Mouse (Mus musculus) retina, postnatal 1 day (tissue): ENCODE data around the gene Wls.

Experiments used
- DNase-seq: peaks from one replicate; pipeline ENCODE4 v3.0.0-alpha.2; 2012

Wls gene

DNA sequence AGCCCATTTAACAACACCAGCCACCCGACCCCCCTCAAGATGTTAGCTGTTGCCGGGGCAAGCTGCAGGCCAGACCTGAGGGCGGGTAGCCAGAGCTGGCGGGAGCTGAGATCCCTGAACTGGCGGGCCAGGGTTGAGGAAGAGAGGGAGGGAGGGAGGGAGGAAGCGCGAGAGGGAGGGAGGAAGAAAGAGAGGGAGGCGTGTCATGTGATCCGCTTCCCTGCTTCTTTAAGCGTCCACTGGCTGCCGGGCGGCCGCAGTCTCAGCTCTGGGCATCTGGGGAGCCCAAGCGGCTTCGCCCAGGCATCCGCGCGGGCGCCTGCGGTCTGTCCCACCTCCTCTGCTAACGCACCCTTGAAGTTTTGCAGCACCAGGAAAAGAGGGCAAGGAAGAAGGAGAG, at the start of gene Wls:
Wls (plus strand) TSS at position 192 of the 400 bp plus-strand sequence.
- peak; percentile 68 for DNase-seq

DNA sequence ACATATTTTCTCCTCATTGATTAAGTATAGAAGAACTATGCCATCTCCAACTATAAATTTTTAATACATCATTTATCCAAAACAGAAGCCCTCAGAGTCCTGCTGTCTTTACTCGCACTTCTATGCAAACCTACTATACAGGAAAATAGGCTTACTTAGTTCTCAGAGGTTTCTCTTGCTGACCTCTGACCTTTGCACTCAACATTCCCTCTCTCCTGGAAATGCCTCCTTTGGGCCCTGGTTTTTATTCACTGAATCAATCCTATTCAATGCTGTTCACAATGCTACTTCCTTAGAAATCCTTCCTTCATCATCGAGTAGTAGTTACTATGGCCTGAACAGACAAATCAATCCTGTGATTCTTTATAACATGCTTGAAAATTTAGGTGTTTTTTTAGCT, 49.7 kb upstream of the Wls start:
- DNase-seq: no peak

DNA sequence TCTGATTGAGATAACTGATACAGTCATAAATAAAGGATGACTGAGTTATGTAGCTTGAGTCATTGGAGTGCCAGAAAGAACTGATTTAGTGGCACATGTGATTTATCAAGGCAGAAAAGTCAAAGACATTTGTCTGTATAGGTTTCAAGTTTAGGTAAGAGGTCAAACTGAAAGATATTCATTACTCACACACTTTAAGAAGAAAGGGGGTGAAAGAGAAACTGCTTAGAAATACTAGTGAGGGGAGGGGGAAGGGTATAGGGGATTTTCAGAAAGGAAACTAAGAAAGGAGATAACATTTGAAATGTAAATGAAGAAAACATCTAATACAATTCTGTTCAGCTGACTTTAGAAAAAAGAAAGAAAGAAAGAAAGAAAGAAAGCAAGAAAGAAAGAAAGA, 7.9 kb upstream of the Wls start:
- no peak for DNase-seq

DNA sequence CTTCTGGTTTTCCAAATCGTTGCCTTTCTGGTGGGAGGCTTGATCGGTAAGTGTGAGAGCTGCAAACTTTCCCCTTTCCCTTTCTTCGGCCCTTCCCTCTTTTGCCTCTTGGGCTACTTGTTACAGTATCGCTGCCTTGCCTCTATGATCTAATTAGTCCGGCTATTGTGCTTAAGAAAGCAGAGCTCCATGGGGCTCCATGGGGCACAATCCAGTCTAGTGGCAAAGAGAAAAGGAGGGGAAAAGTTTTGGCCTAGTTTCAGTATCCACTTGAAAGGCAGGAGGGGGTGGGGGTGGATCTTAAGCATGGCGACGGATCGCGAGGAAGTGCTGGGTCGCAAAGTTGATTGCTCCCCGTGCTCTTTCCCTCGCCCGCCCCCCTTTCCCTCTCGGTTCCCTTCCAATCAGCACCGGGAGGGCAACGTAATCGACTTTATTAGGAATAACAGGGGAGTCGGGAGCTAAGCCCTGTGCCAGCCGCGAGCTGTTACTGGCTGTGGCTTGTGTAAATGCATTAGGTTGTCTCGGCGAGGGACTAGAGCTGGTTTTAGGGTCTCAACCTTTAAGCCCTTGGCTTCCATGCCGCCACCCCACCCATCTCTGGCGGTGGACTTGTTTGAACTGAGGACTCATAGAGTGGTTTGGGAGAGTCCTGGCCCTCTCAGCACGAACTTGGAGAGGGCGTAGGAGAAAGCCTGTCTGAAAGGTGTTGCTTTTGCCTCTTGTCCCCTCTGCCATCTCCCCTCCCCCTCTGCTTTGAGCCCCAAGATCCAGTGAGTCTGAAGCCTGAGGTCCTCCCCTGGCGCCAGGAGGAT, 737 bp downstream of the Wls start:
- DNase-seq: peak; percentile 75

DNA sequence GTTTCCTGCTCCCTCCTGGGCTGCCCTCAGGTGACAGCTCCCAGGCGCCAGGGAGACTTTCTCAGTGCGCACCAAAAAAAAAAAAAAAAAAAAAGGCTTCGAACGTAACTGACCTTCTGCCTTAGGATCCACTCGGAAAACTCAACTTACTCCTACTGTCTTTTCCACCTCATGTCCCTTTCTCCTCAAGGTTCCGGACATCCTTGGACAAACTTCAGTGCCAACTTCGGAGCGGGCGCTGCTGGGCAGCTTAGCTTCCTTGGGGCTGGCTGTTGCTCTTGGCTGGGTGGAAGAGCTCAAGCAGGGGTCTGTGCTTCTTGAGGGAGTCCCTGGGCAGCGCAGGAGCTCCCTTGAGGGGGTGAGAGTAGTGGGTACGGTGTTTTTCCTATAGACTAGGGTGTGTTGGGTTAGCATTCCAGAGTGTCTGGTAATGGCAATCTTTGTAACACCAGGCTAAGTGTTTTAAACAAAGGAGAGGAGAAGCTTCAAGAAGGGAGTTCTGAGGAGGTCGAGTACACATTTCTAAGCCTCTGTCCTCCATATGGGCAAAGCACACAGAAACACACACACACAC, 1.4 kb downstream of the Wls start:
- peak; percentile 10 for DNase-seq

DNA sequence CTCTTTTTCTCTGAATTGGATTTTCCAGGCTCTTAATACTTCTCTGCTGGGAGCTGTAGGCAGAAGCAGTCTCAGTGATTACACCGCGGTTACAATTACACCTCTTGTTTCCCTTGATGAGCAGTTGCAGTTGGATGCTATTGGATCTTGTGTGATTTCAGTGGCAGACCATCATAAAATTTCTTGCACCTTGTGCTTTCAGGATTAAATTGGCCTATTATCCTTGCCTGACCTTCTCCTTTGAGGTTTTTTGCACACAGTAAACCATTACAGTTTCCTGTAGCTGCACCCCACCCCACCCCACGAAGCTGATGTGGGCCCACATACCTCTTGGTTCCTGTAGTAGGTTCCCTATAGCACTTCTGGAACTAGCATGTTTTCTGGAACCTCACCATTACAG, 2.0 kb downstream of the Wls start:
- DNase-seq: peak; percentile 6

DNA sequence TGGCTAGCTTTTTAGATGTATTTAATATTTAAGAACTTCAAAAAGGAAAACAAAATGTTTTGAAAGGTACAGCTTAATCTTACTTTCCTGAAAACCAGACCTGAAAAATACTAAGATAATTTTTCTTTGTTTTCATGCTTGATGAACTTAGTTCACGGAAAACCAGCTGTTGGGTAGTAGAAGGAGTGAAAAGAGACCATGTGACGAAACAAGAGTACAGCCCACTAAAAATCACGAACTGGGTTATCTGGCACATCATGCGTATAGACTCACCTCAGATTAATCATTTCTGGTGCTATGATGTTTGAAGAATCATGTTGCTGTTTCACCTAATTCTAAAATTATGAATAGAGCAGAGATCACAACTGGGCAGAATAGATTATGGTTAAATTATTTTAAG, 3.7 kb downstream of the Wls start:
- no peak for DNase-seq

DNA sequence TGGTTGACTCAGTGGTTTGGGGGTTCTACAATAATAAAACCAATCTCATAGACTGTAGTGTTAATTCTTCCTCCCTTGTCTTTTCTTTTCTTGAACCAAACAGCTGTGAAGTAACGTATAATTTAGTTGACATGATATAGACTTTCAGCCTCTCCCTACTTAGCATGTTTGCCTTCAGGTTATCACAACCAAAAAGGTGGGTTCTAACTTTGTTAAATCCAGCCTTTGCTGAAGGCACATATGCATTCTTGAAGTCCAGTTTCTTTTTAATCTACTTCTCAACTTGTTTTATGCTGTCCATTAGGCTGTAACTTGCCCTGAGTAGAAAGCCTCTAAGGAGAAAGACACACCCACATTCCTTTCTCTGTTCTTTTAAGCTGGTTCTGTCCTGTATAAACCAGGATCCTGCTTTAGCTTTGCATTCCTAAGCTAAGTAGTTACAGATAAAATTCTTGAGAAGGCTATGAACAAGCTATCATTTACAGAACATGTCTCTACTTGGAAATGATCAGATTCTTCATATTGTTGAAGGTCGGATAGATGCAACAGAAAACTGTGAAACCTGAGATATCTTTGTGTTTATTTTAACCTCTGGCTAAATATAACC, 8.0 kb downstream of the Wls start:
- DNase-seq: no peak

DNA sequence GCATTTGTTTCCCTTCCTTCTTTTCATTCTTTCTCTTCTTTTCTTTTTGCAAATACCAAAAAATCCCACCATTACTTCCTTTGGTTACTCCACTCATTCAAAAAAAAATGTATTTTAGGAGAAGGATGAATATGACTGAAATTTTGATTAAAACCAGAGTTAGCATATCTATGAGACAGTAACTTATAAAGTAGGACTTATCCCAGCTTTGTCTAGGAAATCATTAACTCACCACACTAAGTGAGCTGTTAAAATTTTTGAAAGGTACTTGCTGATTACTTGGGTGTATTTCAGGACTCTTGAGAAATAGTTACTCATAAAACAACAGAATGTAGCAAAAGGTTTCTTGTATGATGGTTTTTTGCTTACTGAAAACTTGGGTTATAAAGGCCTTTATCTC, 8.7 kb downstream of the Wls start:
- DNase-seq: no peak

DNA sequence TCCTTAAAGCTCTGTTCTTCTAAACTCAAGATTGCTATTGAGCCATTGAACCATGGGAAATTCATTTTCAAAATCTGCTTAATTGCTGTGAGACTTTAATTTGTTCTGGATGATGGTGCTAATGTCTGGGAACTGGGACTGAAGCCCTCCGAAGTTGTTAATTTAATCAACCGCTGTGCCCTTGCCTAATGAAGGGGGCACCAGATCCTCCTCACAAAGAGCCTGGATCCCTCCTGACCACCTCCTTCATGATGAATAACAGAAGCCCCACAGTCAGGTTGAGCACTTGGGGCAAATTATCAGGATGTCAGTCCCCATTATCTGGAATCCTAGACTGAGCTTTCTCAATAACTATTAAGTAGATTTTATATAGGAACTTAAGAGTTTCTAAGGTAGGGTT, 12.0 kb downstream of the Wls start:
- DNase-seq: peak; percentile 86

DNA sequence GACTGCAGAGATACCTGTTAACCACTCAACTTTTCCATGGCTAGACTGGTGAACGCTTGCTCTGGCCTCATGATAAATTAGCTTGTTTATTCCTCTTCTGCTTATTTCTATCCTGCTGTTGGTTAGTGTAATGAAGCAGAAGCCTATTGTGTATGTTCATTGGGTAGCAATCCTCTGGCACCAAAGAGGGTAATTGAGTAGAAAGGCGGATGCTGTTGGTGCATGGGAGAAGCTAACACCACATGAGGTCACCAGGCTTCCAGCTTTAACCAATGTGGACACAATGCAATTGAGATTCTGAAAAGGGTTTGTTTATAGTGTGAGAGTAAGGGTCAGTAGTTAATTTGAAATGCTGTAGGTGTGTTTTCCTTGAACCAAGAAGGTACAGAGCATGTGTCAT, 12.5 kb downstream of the Wls start:
- DNase-seq: peak; percentile 95

DNA sequence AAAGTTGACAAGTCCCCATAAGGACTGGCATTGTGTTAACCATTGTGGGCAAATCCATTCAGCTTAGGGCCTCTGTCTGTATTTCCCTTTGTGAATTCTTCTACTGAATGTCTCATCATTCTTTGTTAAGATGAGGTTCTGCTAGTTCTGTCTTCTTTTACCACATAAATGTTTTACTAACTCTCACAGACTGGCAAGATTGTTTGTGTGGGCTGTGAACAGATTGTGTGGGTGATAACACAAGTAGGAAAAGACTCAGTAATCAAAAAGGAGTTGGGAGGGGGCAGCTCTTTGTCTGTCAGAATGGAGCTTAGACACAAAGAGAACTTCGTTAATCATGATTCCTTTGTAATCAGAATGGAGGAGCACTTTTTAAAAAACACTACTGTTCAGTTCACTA, 17.6 kb downstream of the Wls start:
- no peak for DNase-seq

DNA sequence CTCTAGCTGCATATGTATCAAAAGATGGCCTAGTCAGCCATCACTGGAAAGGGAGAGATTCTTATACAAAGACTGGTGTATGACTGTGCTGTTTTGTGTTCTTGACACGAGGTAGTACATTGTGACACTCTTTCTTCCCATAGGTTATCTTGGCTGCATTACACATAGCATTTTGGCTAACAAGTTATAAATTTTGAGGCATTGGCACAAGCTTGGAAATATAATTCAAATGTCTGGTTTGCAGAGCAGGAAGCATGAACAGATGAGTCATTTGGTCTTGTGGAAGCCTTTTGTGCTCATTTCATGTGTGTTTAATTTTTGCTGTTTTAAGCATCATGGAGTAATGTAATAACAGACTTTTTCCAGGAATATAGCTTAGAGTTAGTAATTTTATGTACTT, 26.2 kb downstream of the Wls start:
- DNase-seq: no peak

DNA sequence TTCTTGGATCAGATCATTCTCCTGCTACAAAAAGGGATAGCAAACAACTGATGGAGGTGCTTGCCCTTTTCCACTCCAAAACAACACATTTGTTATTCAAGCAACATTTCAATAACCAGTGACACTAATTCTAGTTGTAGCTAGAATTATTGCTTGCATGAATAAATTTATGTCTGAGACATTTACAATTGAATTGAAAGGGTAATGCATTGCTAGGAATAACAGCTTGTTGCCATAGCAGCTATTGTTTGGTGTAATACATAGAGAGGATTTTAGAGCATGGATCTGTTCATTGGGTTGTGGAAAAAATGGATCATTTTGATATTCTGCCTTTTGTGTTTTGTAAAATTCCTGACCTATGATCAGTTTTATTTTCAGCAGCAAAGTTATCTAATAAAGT, 39.5 kb downstream of the Wls start:
- no peak for DNase-seq

DNA sequence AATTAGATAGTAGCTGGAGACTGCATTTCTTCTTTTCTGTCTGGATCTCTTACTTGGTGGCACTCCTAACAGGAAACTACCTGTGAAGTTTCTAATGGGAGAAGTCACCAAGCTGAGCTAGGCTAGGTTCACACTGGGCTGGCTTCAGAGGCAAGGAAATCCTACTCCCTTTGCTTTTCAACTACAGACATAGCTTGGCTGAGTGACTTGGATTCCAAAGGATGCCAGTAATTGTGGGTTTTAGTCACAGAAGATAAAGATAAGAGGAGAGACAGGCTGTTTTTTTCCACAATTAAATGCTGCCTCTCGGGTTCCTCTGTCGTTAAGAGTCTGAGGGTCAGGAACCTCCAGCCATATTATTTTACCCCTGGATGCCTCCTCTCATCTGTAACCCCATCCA, 43.9 kb downstream of the Wls start:
- DNase-seq: no peak

DNA sequence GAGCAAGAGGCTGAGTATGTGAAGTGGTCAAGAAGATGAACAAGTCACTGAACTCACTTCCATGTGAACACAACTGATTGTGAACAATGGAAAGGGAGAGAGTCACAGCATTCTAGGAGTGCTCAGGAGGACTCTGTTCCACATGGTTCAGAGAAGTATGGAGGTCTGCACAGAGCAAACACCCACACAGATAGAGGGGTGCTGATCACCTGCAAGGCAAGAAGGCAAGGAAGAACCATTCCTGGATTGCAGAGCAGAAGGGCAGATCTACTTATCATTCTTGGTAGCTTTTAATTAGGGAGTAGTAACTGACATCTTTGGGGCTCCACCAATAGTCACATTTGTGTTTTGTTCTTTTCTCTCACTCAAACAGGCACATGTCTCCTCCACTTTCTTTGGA, 45.3 kb downstream of the Wls start:
- DNase-seq: no peak

DNA sequence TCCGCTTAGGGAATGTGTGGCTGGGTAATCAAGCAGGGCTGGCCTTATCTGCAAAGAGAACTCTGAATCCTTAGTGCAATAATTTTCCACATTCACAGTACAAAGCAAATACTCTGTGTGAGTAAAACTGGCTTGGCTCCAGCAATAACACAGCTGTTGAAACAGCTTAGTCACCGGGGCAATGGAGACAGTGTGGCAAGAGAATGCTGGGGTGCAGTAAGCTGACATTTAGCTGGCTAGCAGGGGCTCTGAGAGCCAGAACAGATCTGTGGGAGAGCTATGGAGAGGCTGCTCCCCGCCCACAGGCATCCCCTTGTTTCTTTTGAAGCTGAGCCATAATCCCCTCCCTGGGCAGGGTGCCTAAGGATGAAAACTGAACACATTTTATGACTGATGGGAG, 45.8 kb downstream of the Wls start:
- DNase-seq: peak; percentile 22

DNA sequence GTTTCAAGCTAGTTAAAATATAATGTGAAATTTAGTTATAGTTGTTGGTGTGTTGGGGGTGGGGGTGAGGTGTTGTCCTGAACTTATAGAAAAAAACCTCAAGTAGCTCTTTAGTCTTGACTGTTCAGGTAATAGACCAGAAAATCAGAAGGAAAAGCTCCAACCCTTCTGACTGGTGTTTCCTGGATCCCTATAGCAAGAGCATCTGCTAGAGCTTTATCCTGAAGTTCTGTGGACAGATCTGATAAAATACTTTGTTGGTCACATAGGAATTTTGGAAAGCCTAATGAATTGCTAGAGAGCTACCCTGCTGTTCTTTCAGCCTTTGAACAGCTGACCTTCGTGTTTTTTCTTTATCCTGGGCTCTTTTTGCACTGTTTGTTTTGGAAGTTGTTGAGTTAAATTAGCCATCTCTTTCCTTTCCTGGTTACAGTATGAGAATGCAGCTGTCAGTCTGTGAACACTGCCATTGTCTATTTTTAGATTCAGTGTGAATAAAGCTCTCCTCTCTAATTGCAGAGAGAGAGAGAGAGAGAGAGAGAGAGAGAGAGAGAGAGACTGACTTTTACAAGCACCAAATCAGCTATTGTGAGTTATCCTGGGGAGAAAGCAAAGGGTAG, 46.4 kb downstream of the Wls start:
- peak; percentile 2 for DNase-seq

DNA sequence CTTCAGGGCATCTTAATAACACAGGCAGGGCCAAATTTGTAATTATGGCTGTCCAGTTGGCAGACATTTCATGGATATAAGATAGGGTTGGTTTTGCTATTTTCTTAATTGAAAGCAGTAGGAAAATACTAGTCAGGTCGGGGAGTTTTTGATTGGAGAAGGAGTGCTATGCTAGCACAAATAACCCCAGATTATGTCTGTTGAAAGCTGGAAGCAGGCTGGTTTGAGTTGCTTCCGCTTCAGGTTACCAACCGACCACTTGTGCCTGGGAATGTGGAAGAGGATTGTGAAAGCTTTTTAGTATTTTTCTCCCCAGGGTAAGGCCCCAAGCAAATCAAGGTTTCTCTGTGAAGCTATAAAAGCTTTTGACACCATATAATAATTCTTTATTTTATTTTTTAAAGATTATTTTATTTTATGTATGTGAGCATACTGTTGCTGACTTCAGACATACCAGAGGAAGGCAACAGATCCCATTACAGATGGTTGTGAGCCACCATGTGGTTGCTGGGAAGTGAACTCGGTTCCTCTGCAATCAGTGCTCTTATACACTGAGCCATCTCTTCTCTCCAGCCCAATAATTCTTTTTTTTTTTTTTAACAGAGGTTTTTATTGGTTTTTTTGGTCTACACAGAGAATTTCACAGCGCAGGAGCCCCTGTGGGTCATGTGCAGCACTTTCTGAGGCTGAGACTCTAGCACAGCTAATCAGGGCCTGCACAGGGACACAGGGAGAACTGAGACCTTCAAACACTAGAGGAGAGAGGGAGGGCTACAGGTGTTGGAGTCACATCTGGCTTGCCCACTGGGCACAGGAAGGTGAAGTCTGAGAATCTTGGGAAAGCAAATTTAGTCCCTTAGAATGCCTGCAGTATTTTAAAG, 50.9 kb downstream of the Wls start:
- no peak for DNase-seq

DNA sequence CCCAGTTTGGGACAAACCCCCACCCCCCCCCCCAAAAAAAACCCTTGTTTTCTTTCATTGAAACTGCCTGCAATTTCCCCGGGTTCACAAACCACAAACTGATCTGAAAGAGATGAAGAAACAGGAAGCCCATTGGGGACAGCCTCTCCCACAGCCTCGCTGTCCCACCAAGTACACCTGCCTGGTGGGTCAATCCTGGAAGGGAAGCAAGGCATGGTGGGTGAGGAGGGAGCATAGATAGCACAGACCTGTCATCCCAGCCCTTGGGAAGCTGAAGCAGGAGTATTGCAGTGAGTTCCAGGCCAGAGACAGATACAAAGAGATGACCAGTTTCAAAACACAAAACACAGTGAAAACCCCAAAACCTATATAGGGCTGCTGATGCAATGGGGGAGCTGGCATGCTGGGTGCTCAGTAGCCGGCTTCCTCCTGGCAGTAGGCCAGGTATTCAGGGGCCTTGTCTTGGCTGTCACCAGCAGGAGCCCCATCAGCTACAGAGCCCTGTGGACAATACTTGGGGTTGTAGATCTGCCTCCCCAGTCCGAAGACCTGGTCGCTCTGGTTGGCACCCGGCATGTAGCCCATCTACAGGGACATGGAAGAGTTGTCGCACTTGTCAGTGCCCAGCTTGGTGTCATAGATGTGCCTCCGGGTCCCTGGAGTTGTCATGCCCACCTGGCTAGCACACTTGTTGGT, 51.7 kb downstream of the Wls start:
- DNase-seq: no peak

DNA sequence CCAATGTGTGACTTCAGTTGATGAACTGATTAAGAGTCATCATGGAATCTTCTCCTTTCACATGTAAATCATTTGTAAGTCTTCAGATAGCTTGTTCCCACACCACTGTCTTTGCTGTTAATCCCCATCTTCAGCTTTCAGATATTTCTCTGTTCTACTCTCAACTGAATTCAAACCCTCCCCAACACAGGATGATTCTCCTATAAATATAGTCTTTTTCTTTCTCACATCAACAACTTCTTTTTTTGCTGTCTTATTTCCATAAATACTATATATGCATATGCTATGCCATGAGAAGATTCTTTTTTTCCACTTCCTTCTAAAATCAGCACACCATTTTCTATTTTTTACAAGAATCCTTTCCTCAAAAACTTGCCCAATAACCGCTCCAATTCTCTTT, 67.9 kb downstream of the Wls start:
- DNase-seq: no peak

DNA sequence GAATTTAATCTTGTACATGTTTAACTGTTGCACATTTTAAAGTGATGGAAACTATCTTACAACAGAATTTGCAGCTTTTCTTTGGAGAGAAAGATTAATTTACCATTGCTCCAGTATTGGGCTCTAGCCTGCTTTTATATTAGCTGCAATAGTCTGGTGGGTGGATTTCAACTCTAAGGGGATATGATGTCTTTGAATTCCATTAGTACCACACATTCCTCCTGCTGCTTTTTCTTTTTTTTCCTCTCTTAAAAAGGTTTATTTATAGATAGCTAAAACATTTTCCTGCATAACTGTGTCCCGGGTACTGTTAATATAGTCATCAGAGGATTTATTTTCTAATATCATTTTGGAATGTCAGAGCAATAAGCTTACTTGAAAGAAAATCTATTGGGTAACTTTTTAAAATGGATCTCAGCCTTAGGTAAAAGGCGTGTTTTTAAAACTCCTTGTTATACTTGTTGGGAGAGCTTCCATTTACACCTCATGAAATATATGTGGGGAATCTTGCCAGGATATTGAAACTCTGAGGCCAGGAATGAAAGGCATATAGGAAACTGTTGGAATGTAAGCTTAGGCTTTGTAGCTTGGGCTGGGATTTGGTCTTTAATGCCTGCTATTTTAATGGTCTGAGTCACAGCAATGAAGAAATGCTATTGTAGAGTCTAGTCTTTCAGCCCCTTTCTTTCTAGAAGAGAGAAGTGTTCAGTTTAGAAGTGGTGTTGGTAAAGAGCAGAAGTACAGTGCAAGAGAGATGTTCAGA, 78.0 kb downstream of the Wls start:
- no peak for DNase-seq
